Mouse (Mus musculus) midbrain, embryonic 13.5 days (tissue): ENCODE measurements around the gene Slc5a5. TPM values are rescaled to one million over a fixed set of nuclear protein-coding genes. Genes with fewer than 3 reads are reported as not detected.

Source experiments
- ATAC-seq: fragments of 200-750 bp; cut with Nextera tagmentation; 2 replicates; pipeline ENCODE4 v1.8.0; 2017; ENCODE audit warnings: mild to moderate bottlenecking, moderate TSS enrichment, moderate library complexity
- H3K27ac ChIP-seq: fragments of 300-500 bp; sonication (generic); 2 replicates; pipeline ENCODE4 v1.5.1; 2015; ENCODE audit warnings: inconsistent platforms, mild to moderate bottlenecking, moderate library complexity
- H3K27me3 ChIP-seq: fragments of 300-500 bp; sonication (generic); 2 replicates; pipeline ENCODE4 v1.6.1; 2015; ENCODE audit warnings: mild to moderate bottlenecking, inconsistent platforms
- H3K36me3 ChIP-seq: fragments of 300-500 bp; sonication (generic); 2 replicates; pipeline ENCODE4 v1.6.1; 2015; ENCODE audit warnings: mild to moderate bottlenecking, inconsistent platforms
- H3K4me1 ChIP-seq: fragments of 300-500 bp; sonication (generic); replicated peaks from 2 replicates; pipeline ENCODE4 v1.6.1; 2015; ENCODE audit warnings: inconsistent platforms
- H3K4me2 ChIP-seq: fragments of 300-500 bp; sonication (generic); replicated peaks from 2 replicates; pipeline ENCODE4 v1.6.1; 2015; ENCODE audit warnings: moderate library complexity, mild to moderate bottlenecking, inconsistent platforms
- H3K4me3 ChIP-seq: fragments of 300-500 bp; sonication (generic); replicated peaks from 2 replicates; pipeline ENCODE4 v1.5.1; 2015; ENCODE audit warnings: mild to moderate bottlenecking, inconsistent platforms
- H3K9ac ChIP-seq: fragments of 300-500 bp; sonication (generic); replicated peaks from 2 replicates; pipeline ENCODE4 v1.6.1; 2015; ENCODE audit warnings: mild to moderate bottlenecking, inconsistent platforms
- H3K9me3 ChIP-seq: fragments of 300-500 bp; sonication (generic); 2 replicates; pipeline ENCODE4 v1.6.1; 2016; ENCODE audit warnings: mild to moderate bottlenecking, inconsistent platforms
- whole genome bisulfite sequencing: fragments of 180-500 bp; shearing (Covaris S2); methylation state at CpG from one replicate; pipeline ENCODE4 v1.1.7; 2015; 5-methylcytosine and 5-hydroxymethylcytosine counted together
- polyA plus RNA-seq: library from polyadenylated mRNA; unstranded; fragments of >200 nt; fragmentation: Nextera tagmentation; extraction: Ambion mirVana; gene quantifications from 2 replicates; pipeline ENCODE4 v1.2.1, GENCODE M21; 2015

Slc5a5 gene
- polyA plus RNA-seq, 1 experiment from 2014 or later = 0.73 TPM

- H3K9me3 ChIP-seq = no peaks in the 10 kb centered on the region
- peaks cover 10% of the 10 kb centered on the region for H3K36me3 ChIP-seq
- peak overlapping the region; percentile 94 for H3K27ac ChIP-seq
- H3K9ac ChIP-seq = peak overlapping the region; percentile 93
- H3K27me3 ChIP-seq = no peaks in the 10 kb centered on the region
- no peak for ATAC-seq
- H3K4me2 ChIP-seq = peak overlapping the region; percentile 95
- 1% methylated on average over 46 of the region's 46 CpGs for WGBS
- peak overlapping the region; percentile 67 for H3K4me3 ChIP-seq
- H3K4me1 ChIP-seq = peaks cover 72% of the 10 kb centered on the region
Observed at GRCm38 (mm10) chr8:70863956-70864711, 28.4 kb downstream of the Slc5a5 start.

DNA sequence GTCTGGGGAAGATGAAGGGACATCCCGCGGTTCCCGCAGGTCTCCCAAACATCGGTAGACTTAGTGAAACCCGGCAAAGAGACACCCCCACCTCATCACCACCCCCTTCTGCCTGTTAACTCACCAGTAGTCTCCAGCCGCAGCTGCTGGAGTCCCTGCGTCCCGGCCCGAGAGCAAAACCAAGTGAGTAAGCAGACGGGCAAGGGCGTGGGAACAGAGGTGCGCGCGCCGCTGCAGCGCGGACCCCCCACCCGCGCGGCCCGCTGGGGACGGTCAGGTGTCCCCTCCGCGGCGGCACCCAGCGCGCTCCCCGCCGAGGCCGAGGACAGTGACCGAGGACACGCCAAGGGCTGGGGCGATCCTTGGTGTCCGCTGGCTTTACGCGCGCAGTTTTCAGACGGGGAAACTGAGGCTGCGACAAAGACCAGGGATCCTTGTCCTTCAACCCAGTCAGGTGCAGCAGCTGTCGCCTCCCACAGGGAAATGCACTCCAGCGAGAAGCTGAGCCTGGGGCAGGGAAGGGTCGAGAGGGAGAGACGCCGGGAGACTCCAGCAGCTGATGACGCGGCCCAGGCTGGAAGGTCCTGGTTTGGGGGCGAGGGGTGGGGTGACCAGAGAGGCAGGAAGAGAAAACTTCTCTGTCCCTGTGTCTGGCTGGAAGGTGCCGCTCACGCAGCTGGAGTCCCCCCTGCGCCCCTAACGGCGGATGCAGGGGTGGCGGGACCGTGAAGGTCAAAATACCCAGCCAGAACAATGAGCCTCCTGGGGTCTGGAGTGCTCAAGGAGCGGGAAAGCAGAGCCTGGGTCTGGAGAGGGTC lies 29.5 kb downstream of the Slc5a5 start, which contains the start of gene Kcnn1:
Kcnn1 (minus strand) TSS at position 435 of the 818 bp plus-strand sequence.
- peaks cover 72% of the 10 kb centered on the region for H3K4me1 ChIP-seq
- H3K9me3 ChIP-seq = no peaks in the 10 kb centered on the region
- no peaks in the 10 kb centered on the region for H3K27me3 ChIP-seq
- 0 out of 2 replicates have a peak, but pooled peaks have one; percentile 3 for ATAC-seq
- under 1% methylated on average over 55 of the region's 55 CpGs for WGBS
- H3K36me3 ChIP-seq = peaks cover 6% of the 10 kb centered on the region
- H3K9ac ChIP-seq = peak within 1 kb of the TSS; percentile 93
- peak within 1 kb of the TSS; percentile 95 for H3K4me2 ChIP-seq
- peak within 1 kb of the TSS; percentile 67 for H3K4me3 ChIP-seq
- peak within 1 kb of the TSS; percentile 94 for H3K27ac ChIP-seq

GRCm38 (mm10) chr8:70857516-70857915 lies 35.0 kb downstream of the Slc5a5 start:
- H3K9ac ChIP-seq = 0 out of 2 replicates have a peak overlapping the region, but pooled peaks have one; percentile 17
- H3K4me3 ChIP-seq = no peak overlapping the region
- ATAC-seq = 0 out of 2 replicates have a peak, but pooled peaks have one; percentile 10
- H3K27me3 ChIP-seq = 0 out of 2 replicates have a peak, but pooled peaks cover 3% of the 10 kb centered on the region
- no peaks in the 10 kb centered on the region for H3K9me3 ChIP-seq
- 0% methylated on average over 4 of the region's 4 CpGs for WGBS
- peaks cover 14% of the 10 kb centered on the region for H3K36me3 ChIP-seq
- peak overlapping the region; percentile 84 for H3K4me2 ChIP-seq
- peaks cover 59% of the 10 kb centered on the region for H3K4me1 ChIP-seq
- peak overlapping the region; percentile 52; the same call in 1 of the 2 replicates for H3K27ac ChIP-seq

DNA sequence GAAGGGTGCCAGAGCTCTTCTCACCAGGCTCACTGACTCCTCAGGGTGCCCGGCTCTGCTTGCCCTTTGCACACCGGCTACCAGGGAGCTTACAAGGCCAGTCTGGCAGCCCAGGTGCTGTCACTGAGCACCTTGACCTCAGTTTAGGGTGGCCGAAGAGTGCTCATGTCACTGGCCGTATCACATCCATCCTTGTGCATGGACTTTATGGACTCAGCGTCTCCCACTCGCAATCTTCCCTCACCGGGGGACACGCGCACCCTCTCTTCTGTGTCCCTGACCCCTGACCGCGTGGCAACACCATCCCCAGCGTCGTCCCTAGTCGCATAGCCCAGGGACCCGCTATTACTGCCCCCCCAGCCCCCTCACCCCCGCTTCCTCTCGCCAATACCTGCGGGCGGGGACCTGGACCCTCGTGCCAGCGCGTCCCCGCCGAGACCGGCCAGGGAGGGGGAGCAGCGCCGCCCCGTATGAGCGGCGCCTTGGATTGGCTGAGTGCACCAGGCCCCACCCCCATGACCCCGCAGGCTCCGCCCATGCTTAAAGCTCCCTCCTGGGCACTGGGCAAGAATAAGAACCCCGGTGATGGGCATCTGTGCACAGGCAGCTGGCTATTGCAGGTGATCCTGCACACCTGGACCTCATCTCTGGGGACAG lies 35.9 kb downstream of the Slc5a5 start:
- WGBS = 7% methylated on average over 33 of the region's 33 CpGs
- peak overlapping the region; percentile 14; the same call in 1 of the 2 replicates for H3K27ac ChIP-seq
- 0 out of 2 replicates have a peak, but pooled peaks cover 3% of the 10 kb centered on the region for H3K27me3 ChIP-seq
- peaks cover 50% of the 10 kb centered on the region for H3K4me1 ChIP-seq
- peak overlapping the region; percentile 50 for H3K4me3 ChIP-seq
- peak overlapping the region; percentile 84 for H3K4me2 ChIP-seq
- peaks cover 19% of the 10 kb centered on the region for H3K36me3 ChIP-seq
- H3K9me3 ChIP-seq = no peaks in the 10 kb centered on the region
- ATAC-seq = peak; percentile 75
- H3K9ac ChIP-seq = peak overlapping the region; percentile 70

- Histone ChIP-seq H3K9me3 (no peaks in the 10 kb centered on the region), H3K27ac (no peak overlapping the region), H3K36me3 (peaks cover 23% of the 10 kb centered on the region), H3K9ac (no peak overlapping the region), H3K27me3 (0 out of 2 replicates have a peak, but pooled peaks cover 3% of the 10 kb centered on the region), H3K4me1 (peaks cover 45% of the 10 kb centered on the region), H3K4me2 (peak overlapping the region; percentile 84), H3K4me3 (peak overlapping the region; percentile 50; the same call in 1 of the 2 replicates)
- ATAC-seq = 0 out of 2 replicates have a peak, but pooled peaks have one; percentile 1
- 63% methylated on average over 5 of the region's 5 CpGs for WGBS
Observed at GRCm38 (mm10) chr8:70856028-70856427, 36.5 kb downstream of the Slc5a5 start.

GRCm38 (mm10) chr8:70853863-70854262 lies 38.7 kb downstream of the Slc5a5 start:
- ATAC-seq = no peak
- peaks cover 37% of the 10 kb centered on the region for H3K4me1 ChIP-seq
- H3K9me3 ChIP-seq = no peaks in the 10 kb centered on the region
- H3K4me2 ChIP-seq = no peak overlapping the region
- H3K27ac ChIP-seq = no peak overlapping the region
- 89% methylated on average over 2 of the region's 2 CpGs for WGBS
- no peak overlapping the region for H3K9ac ChIP-seq
- H3K4me3 ChIP-seq = no peak overlapping the region
- 0 out of 2 replicates have a peak, but pooled peaks cover 3% of the 10 kb centered on the region for H3K27me3 ChIP-seq
- H3K36me3 ChIP-seq = peaks cover 33% of the 10 kb centered on the region

DNA sequence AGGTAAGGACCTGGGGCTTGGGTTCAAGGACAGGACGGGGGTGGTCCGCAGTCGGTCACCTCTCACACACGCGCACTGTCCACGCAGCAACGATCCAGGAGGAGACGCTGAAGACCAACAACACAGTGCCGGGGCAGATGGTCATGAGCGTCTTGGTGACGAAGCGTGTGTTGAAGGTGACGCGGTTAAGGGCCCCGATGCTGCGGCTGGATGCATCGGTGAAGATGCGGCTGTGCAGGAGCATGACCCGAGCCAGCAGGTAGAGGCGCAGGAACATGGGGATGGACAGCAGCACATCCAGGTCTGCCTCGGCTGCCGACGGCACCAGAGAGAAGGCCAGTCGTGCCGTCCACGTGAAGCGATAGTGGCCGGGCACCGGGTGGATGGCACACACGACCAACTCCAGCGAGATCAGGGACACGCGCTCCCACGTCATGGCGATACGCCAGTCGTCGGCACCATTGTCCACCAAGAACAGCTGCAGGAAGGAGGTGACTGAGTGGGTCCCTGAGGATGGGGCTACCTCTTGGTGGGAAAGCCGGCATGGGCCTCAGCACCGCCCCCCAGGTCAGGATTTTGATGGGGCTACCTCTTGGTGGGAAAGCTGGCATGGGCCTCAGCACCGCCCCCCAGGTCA lies 39.8 kb downstream of the Slc5a5 start:
- Histone ChIP-seq H3K9ac (no peak overlapping the region; the same call in 1 of the 2 replicates), H3K4me1 (peaks cover 25% of the 10 kb centered on the region), H3K9me3 (no peaks in the 10 kb centered on the region), H3K27me3 (0 out of 2 replicates have a peak, but pooled peaks cover 3% of the 10 kb centered on the region), H3K4me3 (no peak overlapping the region), H3K36me3 (peaks cover 42% of the 10 kb centered on the region), H3K27ac (no peak overlapping the region), H3K4me2 (no peak overlapping the region)
- 91% methylated on average over 41 of the region's 41 CpGs for WGBS
- ATAC-seq = no peak

GRCm38 (mm10) chr8:70851837-70852236 lies 40.7 kb downstream of the Slc5a5 start:
- Histone ChIP-seq H3K9ac (no peak overlapping the region), H3K27me3 (0 out of 2 replicates have a peak, but pooled peaks cover 3% of the 10 kb centered on the region), H3K4me2 (no peak overlapping the region), H3K9me3 (no peaks in the 10 kb centered on the region), H3K36me3 (peaks cover 42% of the 10 kb centered on the region), H3K4me1 (peaks cover 17% of the 10 kb centered on the region), H3K4me3 (no peak overlapping the region), H3K27ac (no peak overlapping the region)
- no peak for ATAC-seq
- 62% methylated on average over 6 of the region's 6 CpGs for WGBS

DNA sequence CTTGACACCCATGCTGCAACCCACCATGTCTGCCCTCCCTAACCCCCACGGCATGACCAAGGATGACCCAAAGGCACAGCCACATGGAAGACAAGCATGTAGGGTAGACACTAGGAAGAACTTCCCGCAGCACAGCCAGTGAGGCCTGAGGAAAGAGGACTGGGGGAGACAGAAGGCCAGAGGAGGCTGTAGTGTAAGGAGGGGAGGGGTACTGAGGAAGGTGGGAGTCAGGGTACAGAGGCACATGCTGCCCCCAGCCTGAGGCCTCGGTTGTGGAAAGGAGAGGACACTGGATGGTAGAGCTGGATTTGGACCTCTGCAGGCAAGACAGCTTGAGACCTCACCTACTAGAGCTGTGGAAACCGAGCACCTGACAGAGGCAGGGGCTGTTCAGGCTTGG lies 41.6 kb downstream of the Slc5a5 start:
- WGBS = 88% methylated on average over 4 of the region's 4 CpGs
- H3K9me3 ChIP-seq = no peaks in the 10 kb centered on the region
- no peak overlapping the region for H3K4me3 ChIP-seq
- H3K36me3 ChIP-seq = peaks cover 42% of the 10 kb centered on the region
- 0 out of 2 replicates have a peak, but pooled peaks cover 3% of the 10 kb centered on the region for H3K27me3 ChIP-seq
- ATAC-seq = no peak
- peaks cover 8% of the 10 kb centered on the region for H3K4me1 ChIP-seq
- no peak overlapping the region for H3K4me2 ChIP-seq
- H3K9ac ChIP-seq = no peak overlapping the region
- no peak overlapping the region for H3K27ac ChIP-seq

GRCm38 (mm10) chr8:70850132-70850845 lies 42.3 kb downstream of the Slc5a5 start:
- no peak overlapping the region for H3K4me2 ChIP-seq
- ATAC-seq = no peak
- no peak overlapping the region for H3K4me3 ChIP-seq
- no peaks in the 10 kb centered on the region for H3K27me3 ChIP-seq
- H3K27ac ChIP-seq = no peak overlapping the region
- no peaks in the 10 kb centered on the region for H3K9me3 ChIP-seq
- H3K4me1 ChIP-seq = peaks cover 4% of the 10 kb centered on the region
- H3K36me3 ChIP-seq = peaks cover 42% of the 10 kb centered on the region
- no peak overlapping the region for H3K9ac ChIP-seq
- WGBS = 76% methylated on average over 7 of the region's 7 CpGs
